In the genomic region with DNA sequence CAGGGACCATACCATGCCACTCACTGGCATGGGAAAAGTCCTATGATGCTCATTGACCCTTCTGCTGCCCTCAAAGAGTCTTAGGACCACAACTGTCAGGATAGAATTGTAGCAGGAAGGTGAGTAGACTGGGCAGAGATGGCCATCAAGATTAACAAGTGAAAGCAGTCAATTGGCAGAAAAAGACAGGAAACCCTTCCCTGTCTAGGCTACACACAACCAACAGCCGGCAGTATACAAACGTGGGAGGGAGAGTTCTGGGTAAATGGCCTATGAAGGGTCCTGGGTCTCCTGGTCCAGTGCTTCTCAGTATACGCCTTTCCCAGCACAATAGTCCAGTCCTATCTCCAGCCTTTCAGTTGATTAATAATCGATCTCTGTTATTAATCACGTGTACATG, we compare ENCODE assay signal across 19 mouse cellular contexts.
"Had no signal": no experiment of that assay in that cellular context is flagged by ENCODE, and none has a peak within 500 bp of the region (broad histone marks: within the 10 kb centered on the region; RNA-seq: fewer than 3 reads in every experiment).

No protein-coding gene starts in this region.

- H3K9me3 ChIP-seq: hindbrain, embryonic 15.5 days; kidney, embryonic 15.5 days; limb, embryonic 12.5 days; limb, embryonic 15.5 days; liver, embryonic 13.5 days; midbrain, embryonic 12.5 days; midbrain, embryonic 15.5 days; neural tube, embryonic 13.5 days; stomach, embryonic 15.5 days had no signal

- H3K4me1 ChIP-seq: limb, embryonic 12.5 days; limb, embryonic 15.5 days; liver, embryonic 13.5 days; stomach, embryonic 15.5 days had no signal

- H3K9ac ChIP-seq: hindbrain, embryonic 15.5 days; kidney, embryonic 15.5 days; limb, embryonic 12.5 days; limb, embryonic 15.5 days; liver, embryonic 13.5 days; lung, embryonic 14.5 days; midbrain, embryonic 12.5 days; midbrain, embryonic 15.5 days; neural tube, embryonic 13.5 days; stomach, embryonic 15.5 days had no signal

- H3K4me3 ChIP-seq: hindbrain, embryonic 15.5 days; kidney, embryonic 15.5 days; limb, embryonic 12.5 days; limb, embryonic 15.5 days; liver, embryonic 13.5 days; midbrain, embryonic 12.5 days; midbrain, embryonic 15.5 days; myocyte; neural tube, embryonic 13.5 days; stomach, embryonic 15.5 days had no signal

- DNase-seq: kidney, adult 8-10 months; kidney, postnatal 36 days; left cerebral cortex, postnatal 4 days; liver, embryonic 13.5 days; lung, embryonic 14.5 days; lung, postnatal 10 days; right cerebral cortex, postnatal 25 days; spleen, adult 18-20 months; thymus, postnatal 25 days had no signal

- ATAC-seq: intestine, postnatal 0 days; midbrain, embryonic 15.5 days had no signal

- H3K27me3 ChIP-seq: hindbrain, embryonic 15.5 days; kidney, embryonic 15.5 days; limb, embryonic 12.5 days; limb, embryonic 15.5 days; liver, embryonic 13.5 days; midbrain, embryonic 12.5 days; midbrain, embryonic 15.5 days; neural tube, embryonic 13.5 days; stomach, embryonic 15.5 days had no signal

- H3K4me2 ChIP-seq: hindbrain, embryonic 15.5 days; kidney, embryonic 15.5 days; limb, embryonic 12.5 days; limb, embryonic 15.5 days; liver, embryonic 13.5 days; lung, embryonic 14.5 days; midbrain, embryonic 12.5 days; midbrain, embryonic 15.5 days; neural tube, embryonic 13.5 days; stomach, embryonic 15.5 days had no signal

- H3K36me3 ChIP-seq: hindbrain, embryonic 15.5 days; kidney, embryonic 15.5 days; limb, embryonic 12.5 days; limb, embryonic 15.5 days; liver, embryonic 13.5 days; midbrain, embryonic 12.5 days; midbrain, embryonic 15.5 days; neural tube, embryonic 13.5 days; stomach, embryonic 15.5 days had no signal

- H3K27ac ChIP-seq: hindbrain, embryonic 15.5 days; kidney, embryonic 15.5 days; limb, embryonic 12.5 days; limb, embryonic 15.5 days; liver, embryonic 13.5 days; midbrain, embryonic 12.5 days; midbrain, embryonic 15.5 days; neural tube, embryonic 13.5 days; stomach, embryonic 15.5 days had no signal
